Mouse (Mus musculus): ENCODE measurements around the gene Shisa2. TPM values are rescaled to one million over a fixed set of nuclear protein-coding genes. Genes with fewer than 3 reads are reported as not detected.

Gene Shisa2
- total RNA-seq, 2 experiments from 2014 or later: 2.1 to 2.7 TPM

DNA sequence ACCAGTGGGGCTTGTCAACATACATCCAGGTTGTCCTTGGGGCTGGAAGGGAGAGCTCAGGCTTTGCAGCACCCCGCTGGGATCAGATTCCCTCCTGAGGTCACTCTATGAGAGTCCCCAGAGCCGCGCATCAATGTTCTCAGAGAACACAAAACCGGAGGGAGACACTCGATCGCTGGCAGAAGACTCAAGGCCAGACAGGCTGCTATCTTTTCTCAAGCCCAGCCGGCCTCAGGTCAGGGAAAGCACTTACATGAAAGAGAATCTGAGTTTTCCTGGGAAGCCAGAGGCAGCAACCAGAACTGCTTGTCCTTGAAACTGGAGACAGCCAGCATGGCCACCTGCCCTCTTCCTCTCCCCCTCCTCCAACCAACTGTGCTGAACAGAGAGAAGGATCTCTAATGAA is 52.5 kb downstream of the Shisa2 start:
- intact Hi-C loops (cut with DNase I): no loop called here
- no peak for DNase-seq (ENCODE audit: low spot score in 2 of 2)

Other genes starting within 250 kb of the Shisa2 start
- gene Phf11c, start 229.9 kb upstream of the Shisa2 start, total RNA-seq (2021): under 1 TPM; 0.17 to 0.61 TPM
- gene Setdb2, start 184.4 kb upstream of the Shisa2 start, total RNA-seq (2021): 1 to 10 TPM; 6.3 to 6.8 TPM
- gene Cab39l, start 184.3 kb upstream of the Shisa2 start, total RNA-seq (2021): 10 to 100 TPM; 19.9 to 24.2 TPM
- 10 to 100 TPM; 74.7 to 75.4 TPM for gene Cdadc1, start 27.3 kb upstream of the Shisa2 start, total RNA-seq (2021)